Mouse (Mus musculus): ENCODE results near the gene Gm49325.
"Not testable (repeated sequence)": the region's sequence is repeated elsewhere in the genome, so short reads cannot be mapped to it uniquely, and the experiment has no call there.

Gm49325 gene

DNA sequence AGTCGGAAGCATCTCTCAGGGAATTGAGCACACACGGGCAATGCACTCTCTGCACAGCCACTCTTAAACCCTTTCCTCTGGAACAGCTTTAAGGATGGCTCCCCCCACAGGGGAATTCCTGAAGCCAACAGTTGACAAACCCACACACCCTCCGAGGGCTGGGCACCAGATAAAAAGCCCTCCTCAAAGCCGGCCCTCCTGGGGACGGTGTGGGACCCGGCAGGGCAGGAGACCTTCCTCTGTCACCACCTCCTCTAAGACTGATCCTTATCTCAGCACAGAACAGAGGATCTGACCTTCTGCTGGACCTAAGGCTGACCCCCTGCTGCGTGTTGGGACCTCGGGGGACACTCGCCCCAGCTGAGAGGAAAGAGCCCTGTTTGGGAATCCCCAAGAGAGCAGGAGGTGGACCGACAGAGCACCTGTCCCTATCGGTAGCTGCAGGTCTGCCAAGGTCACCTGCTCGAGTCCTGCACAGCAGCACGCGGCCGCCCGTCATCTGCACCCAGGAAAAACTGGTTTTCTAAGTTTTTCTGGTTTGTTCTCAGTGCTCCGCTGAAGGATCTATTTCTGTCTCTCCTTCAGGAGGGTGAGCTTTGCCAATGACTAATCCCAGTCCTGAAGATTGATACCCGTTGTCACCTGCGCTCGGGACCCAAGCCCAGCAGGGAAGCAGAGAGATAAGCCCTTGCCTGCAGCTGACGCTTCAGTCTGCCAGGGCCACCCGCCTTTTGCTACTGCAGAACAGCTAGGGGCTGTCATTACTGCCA is 80.1 kb downstream of the Gm49325 start, which contains the start of gene Tspear:
Tspear (plus strand) TSS at position 675 of the 770 bp plus-strand sequence.
- no peak for DNase-seq

DNA sequence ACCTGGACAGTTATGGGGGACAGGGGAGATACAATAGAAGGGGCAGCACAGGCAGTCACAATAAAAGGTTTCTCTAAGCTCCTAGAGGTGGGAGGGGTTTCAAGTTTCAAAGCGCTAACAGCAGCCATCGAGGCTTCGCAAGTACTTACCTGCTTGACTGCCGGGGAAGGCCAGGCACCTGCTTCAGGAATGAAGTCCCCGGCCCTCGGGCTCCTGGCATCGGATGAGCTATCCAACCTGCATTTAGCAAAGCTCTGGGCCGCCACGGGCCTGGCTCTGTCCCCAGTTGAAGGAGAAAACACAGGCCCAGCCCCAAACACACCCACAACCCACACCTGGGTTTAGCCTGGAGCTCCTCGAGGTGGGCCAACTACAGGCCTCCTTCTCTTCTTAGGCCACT is 81.0 kb downstream of the Gm49325 start:
- no peak for DNase-seq

DNA sequence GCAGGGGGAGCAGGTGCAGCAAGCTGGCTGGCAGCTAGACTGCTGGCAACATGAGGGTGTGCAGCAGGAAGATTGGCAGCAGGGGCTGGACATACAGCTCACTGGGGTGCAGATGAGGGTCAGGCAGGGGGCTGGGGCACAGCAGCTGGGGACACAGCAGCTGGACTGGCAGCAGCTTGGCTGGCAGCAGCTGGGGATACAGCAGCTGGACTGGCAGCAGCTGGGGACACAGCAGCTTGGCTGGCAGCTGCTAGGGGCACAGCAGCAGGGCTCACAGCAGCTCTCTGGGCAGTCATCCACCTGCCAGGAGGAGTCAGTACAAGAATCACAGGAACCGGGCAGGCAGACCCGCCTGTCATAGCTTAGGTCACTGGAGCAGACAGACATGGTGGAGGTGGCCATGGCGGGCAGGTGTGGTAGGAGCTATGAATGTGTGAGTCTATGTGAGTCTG is 84.4 kb downstream of the Gm49325 start, which contains the start of gene Gm19402:
Gm19402 (minus strand) TSS at position 402 of the 452 bp plus-strand sequence.
- DNase-seq, result not testable (repeated sequence)
